Mouse (Mus musculus): ENCODE data around the gene Tmod1. TPM values are rescaled to one million over a fixed set of nuclear protein-coding genes. Genes with fewer than 3 reads are reported as not detected.

Gene Tmod1
- polyA plus RNA-seq, 1 experiment = 5.2 TPM

GRCm38 (mm10) chr4:46023021-46023481 lies 15.7 kb upstream of the Tmod1 start:
- WGBS = 82% methylated on average over 3 of the region's 3 CpGs
- peaks cover 3% of the 10 kb centered on the region; the same call in 1 of the 2 replicates for H3K36me3 ChIP-seq (ENCODE audit: control insufficient read depth, insufficient read depth, low read length)
- no peaks in the 10 kb centered on the region for H3K27me3 ChIP-seq (ENCODE audit: control insufficient read depth, insufficient read depth, low read length)
- no peaks in the 10 kb centered on the region for H3K4me1 ChIP-seq (ENCODE audit: control insufficient read depth, insufficient read depth, insufficient read length)
- TF ChIP-seq POLR2A (IDR thresholded peaks at IDR 0.05; ENCODE audit: low read depth, low read length) (no peak), CTCF (IDR thresholded peaks at IDR 0.05; ENCODE audit: extremely low read depth, insufficient read depth, insufficient read length, insufficient replicate concordance) (no peak)
- no peak overlapping the region for H3K27ac ChIP-seq (ENCODE audit: insufficient read depth, low read length)
- no peak for DNase-seq (ENCODE audit: low read depth in 1 of 2, low spot score in 2 of 2)
- no peak overlapping the region for H3K4me3 ChIP-seq (ENCODE audit: extremely low read depth, insufficient read depth, insufficient read length)

DNA sequence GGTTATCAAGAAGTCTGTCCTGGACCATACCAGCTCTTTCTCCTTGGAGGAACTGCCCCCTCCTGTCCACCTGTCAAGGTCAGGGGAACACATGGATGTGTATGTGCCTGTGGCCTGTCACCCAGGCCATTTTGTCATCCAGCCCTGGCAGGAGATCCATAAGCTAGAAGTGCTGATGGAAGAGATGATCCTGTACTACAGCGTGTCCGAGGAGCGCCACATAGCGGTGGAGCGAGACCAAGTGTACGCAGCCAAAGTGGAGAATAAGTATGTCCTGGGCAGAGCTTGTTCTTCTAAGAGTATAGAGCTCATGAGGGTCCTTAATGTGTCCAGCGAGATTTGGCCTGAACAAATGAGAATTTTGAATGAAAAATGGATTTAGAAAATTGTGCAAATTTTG lies 12.8 kb upstream of the Tmod1 start:
- Histone ChIP-seq H3K27me3 (ENCODE audit: control insufficient read depth, insufficient read depth, low read length) (no peaks in the 10 kb centered on the region), H3K4me1 (ENCODE audit: control insufficient read depth, insufficient read depth, insufficient read length) (no peaks in the 10 kb centered on the region), H3K27ac (ENCODE audit: insufficient read depth, low read length) (no peak overlapping the region), H3K36me3 (ENCODE audit: control insufficient read depth, insufficient read depth, low read length) (peaks cover 3% of the 10 kb centered on the region; the same call in 1 of the 2 replicates), H3K4me3 (ENCODE audit: extremely low read depth, insufficient read depth, insufficient read length) (no peak overlapping the region)
- 88% methylated on average over 7 of the region's 7 CpGs for WGBS
- no peak for TF ChIP-seq POLR2A (IDR thresholded peaks at IDR 0.05; ENCODE audit: low read depth, low read length)
- no peak for TF ChIP-seq CTCF (IDR thresholded peaks at IDR 0.05; ENCODE audit: extremely low read depth, insufficient read depth, insufficient read length, insufficient replicate concordance)
- no peak for DNase-seq (ENCODE audit: low read depth in 1 of 2, low spot score in 2 of 2)

DNA sequence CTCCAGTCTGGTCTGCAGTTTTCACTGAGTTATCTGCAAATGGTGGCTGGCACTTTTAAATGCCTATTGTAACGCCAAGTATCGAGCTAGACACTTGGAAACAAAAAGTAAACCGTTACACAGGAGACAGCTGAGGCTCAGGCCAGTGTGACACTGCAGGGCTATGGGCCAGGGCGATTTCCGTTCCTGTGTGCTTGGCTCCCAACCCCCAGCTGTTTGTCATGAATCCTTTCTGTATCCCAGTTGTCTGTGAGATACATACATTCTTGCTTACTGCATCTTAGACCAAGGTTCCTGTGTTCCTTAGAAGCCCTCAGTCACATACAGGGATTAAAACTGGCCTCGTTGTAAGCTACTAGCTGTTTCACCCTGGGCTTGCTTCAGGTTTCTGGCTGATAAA lies 10.5 kb upstream of the Tmod1 start:
- no peak for TF ChIP-seq CTCF (IDR thresholded peaks at IDR 0.05; ENCODE audit: extremely low read depth, insufficient read depth, insufficient read length, insufficient replicate concordance)
- no peak for TF ChIP-seq POLR2A (IDR thresholded peaks at IDR 0.05; ENCODE audit: low read depth, low read length)
- H3K27ac ChIP-seq (ENCODE audit: insufficient read depth, low read length) = no peak overlapping the region
- no peak for DNase-seq (ENCODE audit: low read depth in 1 of 2, low spot score in 2 of 2)
- H3K4me1 ChIP-seq (ENCODE audit: control insufficient read depth, insufficient read depth, insufficient read length) = no peaks in the 10 kb centered on the region
- no peak overlapping the region for H3K4me3 ChIP-seq (ENCODE audit: extremely low read depth, insufficient read depth, insufficient read length)
- no peaks in the 10 kb centered on the region for H3K27me3 ChIP-seq (ENCODE audit: control insufficient read depth, insufficient read depth, low read length)
- peaks cover 3% of the 10 kb centered on the region; the same call in 1 of the 2 replicates for H3K36me3 ChIP-seq (ENCODE audit: control insufficient read depth, insufficient read depth, low read length)
- WGBS = 77% methylated on average over 6 of the region's 6 CpGs

DNA sequence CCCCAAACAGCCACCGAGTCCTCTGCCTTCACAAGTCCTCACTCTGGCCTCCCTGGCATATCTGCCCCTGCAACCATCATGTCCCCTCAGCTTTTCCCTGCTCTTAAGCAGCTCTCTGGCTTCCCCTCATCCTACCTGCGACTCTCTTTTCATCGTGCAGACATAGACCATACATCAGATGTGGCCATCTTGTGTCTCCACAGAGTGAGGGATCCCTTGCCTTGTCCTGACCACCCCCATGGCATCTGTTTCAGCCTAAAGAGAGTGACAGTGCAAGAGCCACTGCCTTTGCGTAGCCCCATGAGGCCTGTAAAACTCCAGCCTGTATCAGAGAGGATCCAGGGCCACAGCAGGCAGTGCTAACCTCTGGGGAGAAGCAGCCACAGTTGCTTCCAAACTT lies 10.0 kb upstream of the Tmod1 start:
- DNase-seq (ENCODE audit: low read depth in 1 of 2, low spot score in 2 of 2) = no peak
- Histone ChIP-seq H3K27ac (ENCODE audit: insufficient read depth, low read length) (no peak overlapping the region), H3K4me3 (ENCODE audit: extremely low read depth, insufficient read depth, insufficient read length) (no peak overlapping the region), H3K36me3 (ENCODE audit: control insufficient read depth, insufficient read depth, low read length) (peaks cover 3% of the 10 kb centered on the region; the same call in 1 of the 2 replicates), H3K27me3 (ENCODE audit: control insufficient read depth, insufficient read depth, low read length) (no peaks in the 10 kb centered on the region), H3K4me1 (ENCODE audit: control insufficient read depth, insufficient read depth, insufficient read length) (no peaks in the 10 kb centered on the region; the same call in 1 of the 2 replicates)
- TF ChIP-seq POLR2A (IDR thresholded peaks at IDR 0.05; ENCODE audit: low read depth, low read length) = no peak
- no peak for TF ChIP-seq CTCF (IDR thresholded peaks at IDR 0.05; ENCODE audit: extremely low read depth, insufficient read depth, insufficient read length, insufficient replicate concordance)
- WGBS = 79% methylated on average over 4 of the region's 4 CpGs

DNA sequence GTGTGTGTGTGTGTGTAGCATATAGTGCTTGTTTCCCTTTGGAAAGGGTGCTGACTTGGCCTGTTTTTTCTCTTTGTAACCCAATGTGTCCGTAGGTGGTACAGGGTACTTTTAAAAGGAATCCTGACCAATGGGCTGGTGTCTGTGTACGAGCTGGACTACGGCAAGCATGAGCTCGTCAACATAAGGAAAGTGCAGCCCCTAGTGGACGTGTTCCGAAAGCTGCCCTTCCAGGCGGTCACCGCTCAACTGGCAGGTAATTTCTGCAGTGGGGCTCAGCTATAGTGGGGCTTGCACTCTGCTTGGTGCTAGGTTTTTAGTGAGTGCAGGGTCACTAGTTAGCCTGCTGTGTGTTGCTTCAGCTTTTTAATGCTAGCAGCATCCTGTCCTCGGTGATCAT lies 9.2 kb upstream of the Tmod1 start:
- H3K36me3 ChIP-seq (ENCODE audit: control insufficient read depth, insufficient read depth, low read length) = peaks cover 3% of the 10 kb centered on the region; the same call in 1 of the 2 replicates
- WGBS = 89% methylated on average over 9 of the region's 9 CpGs
- no peak overlapping the region for H3K27ac ChIP-seq (ENCODE audit: insufficient read depth, low read length)
- DNase-seq (ENCODE audit: low read depth in 1 of 2, low spot score in 2 of 2) = no peak
- no peak for TF ChIP-seq POLR2A (IDR thresholded peaks at IDR 0.05; ENCODE audit: low read depth, low read length)
- H3K27me3 ChIP-seq (ENCODE audit: control insufficient read depth, insufficient read depth, low read length) = no peaks in the 10 kb centered on the region
- H3K4me3 ChIP-seq (ENCODE audit: extremely low read depth, insufficient read depth, insufficient read length) = no peak overlapping the region
- H3K4me1 ChIP-seq (ENCODE audit: control insufficient read depth, insufficient read depth, insufficient read length) = no peaks in the 10 kb centered on the region; the same call in 1 of the 2 replicates

GRCm38 (mm10) chr4:46032448-46032847 lies 6.3 kb upstream of the Tmod1 start:
- no peak overlapping the region for H3K4me3 ChIP-seq (ENCODE audit: extremely low read depth, insufficient read depth, insufficient read length)
- TF ChIP-seq CTCF (IDR thresholded peaks at IDR 0.05; ENCODE audit: extremely low read depth, insufficient read depth, insufficient read length, insufficient replicate concordance) (no peak), POLR2A (IDR thresholded peaks at IDR 0.05; ENCODE audit: low read depth, low read length) (no peak)
- H3K36me3 ChIP-seq (ENCODE audit: control insufficient read depth, insufficient read depth, low read length) = peaks cover 1% of the 10 kb centered on the region; the same call in 1 of the 2 replicates
- DNase-seq (ENCODE audit: low read depth in 1 of 2, low spot score in 2 of 2) = no peak
- no peaks in the 10 kb centered on the region; the same call in 1 of the 2 replicates for H3K4me1 ChIP-seq (ENCODE audit: control insufficient read depth, insufficient read depth, insufficient read length)
- H3K27me3 ChIP-seq (ENCODE audit: control insufficient read depth, insufficient read depth, low read length) = no peaks in the 10 kb centered on the region
- no peak overlapping the region for H3K27ac ChIP-seq (ENCODE audit: insufficient read depth, low read length)
- 65% methylated on average over 9 of the region's 9 CpGs for WGBS

GRCm38 (mm10) chr4:46033197-46033596 lies 5.5 kb upstream of the Tmod1 start:
- peaks cover 2% of the 10 kb centered on the region for H3K4me1 ChIP-seq (ENCODE audit: control insufficient read depth, insufficient read depth, insufficient read length)
- TF ChIP-seq CTCF (IDR thresholded peaks at IDR 0.05; ENCODE audit: extremely low read depth, insufficient read depth, insufficient read length, insufficient replicate concordance) (no peak), POLR2A (IDR thresholded peaks at IDR 0.05; ENCODE audit: low read depth, low read length) (no peak)
- no peaks in the 10 kb centered on the region for H3K27me3 ChIP-seq (ENCODE audit: control insufficient read depth, insufficient read depth, low read length)
- WGBS = 86% methylated on average over 2 of the region's 2 CpGs
- DNase-seq (ENCODE audit: low read depth in 1 of 2, low spot score in 2 of 2) = no peak
- H3K36me3 ChIP-seq (ENCODE audit: control insufficient read depth, insufficient read depth, low read length) = peaks cover 1% of the 10 kb centered on the region; the same call in 1 of the 2 replicates
- H3K4me3 ChIP-seq (ENCODE audit: extremely low read depth, insufficient read depth, insufficient read length) = no peak overlapping the region
- H3K27ac ChIP-seq (ENCODE audit: insufficient read depth, low read length) = no peak overlapping the region

All from spleen, adult 2 months (tissue).